Mouse (Mus musculus) midbrain, embryonic 12.5 days (tissue): ENCODE measurements around the gene Ranbp17. TPM values are rescaled to one million over a fixed set of nuclear protein-coding genes. Genes with fewer than 3 reads are reported as not detected.
A peak's percentile ranks its signal among the peaks of the same experiment; 100 is the strongest.

Source experiments
- ATAC-seq: fragments of 200-750 bp; cut with Nextera tagmentation; 2 replicates; pipeline ENCODE4 v1.8.0; 2017; ENCODE audit warnings: low read depth, moderate TSS enrichment, moderate library complexity; ENCODE audit not compliant: low FRiP score
- H3K27ac ChIP-seq: fragments of 300-500 bp; sonication (generic); replicated peaks from 2 replicates; pipeline ENCODE4 v1.5.1; 2016; ENCODE audit warnings: mild to moderate bottlenecking
- H3K27me3 ChIP-seq: fragments of 300-500 bp; sonication (generic); 2 replicates; pipeline ENCODE4 v1.6.1; 2016; ENCODE audit warnings: mild to moderate bottlenecking
- H3K36me3 ChIP-seq: fragments of 300-500 bp; sonication (generic); 2 replicates; pipeline ENCODE4 v1.6.1; 2016
- H3K4me1 ChIP-seq: fragments of 300-500 bp; sonication (generic); 2 replicates; pipeline ENCODE4 v1.6.1; 2016
- H3K4me2 ChIP-seq: fragments of 300-500 bp; sonication (generic); replicated peaks from 2 replicates; pipeline ENCODE4 v1.6.1; 2016; ENCODE audit warnings: mild to moderate bottlenecking, moderate library complexity
- H3K4me3 ChIP-seq: fragments of 300-500 bp; sonication (generic); 2 replicates; pipeline ENCODE4 v1.5.1; 2016; ENCODE audit warnings: mild to moderate bottlenecking
- H3K9ac ChIP-seq: fragments of 300-500 bp; sonication (generic); replicated peaks from 2 replicates; pipeline ENCODE4 v1.6.1; 2016; ENCODE audit warnings: mild to moderate bottlenecking, moderate library complexity
- H3K9me3 ChIP-seq: fragments of 300-500 bp; sonication (generic); 2 replicates; pipeline ENCODE4 v1.6.1; 2016; ENCODE audit warnings: mild to moderate bottlenecking
- WGBS: fragments of 180-500 bp; shearing (Covaris S2); methylation state at CpG from one replicate; pipeline ENCODE4 v1.1.7; 2016; 5-methylcytosine and 5-hydroxymethylcytosine counted together
- polyA plus RNA-seq: library from polyadenylated mRNA; unstranded; fragments of >200 nt; fragmentation: Nextera tagmentation; extraction: Ambion mirVana; gene quantifications from 2 replicates; pipeline ENCODE4 v1.2.1, GENCODE M21; 2016

Gene Ranbp17
- polyA plus RNA-seq, 1 experiment from 2014 or later: 11.0 TPM

DNA sequence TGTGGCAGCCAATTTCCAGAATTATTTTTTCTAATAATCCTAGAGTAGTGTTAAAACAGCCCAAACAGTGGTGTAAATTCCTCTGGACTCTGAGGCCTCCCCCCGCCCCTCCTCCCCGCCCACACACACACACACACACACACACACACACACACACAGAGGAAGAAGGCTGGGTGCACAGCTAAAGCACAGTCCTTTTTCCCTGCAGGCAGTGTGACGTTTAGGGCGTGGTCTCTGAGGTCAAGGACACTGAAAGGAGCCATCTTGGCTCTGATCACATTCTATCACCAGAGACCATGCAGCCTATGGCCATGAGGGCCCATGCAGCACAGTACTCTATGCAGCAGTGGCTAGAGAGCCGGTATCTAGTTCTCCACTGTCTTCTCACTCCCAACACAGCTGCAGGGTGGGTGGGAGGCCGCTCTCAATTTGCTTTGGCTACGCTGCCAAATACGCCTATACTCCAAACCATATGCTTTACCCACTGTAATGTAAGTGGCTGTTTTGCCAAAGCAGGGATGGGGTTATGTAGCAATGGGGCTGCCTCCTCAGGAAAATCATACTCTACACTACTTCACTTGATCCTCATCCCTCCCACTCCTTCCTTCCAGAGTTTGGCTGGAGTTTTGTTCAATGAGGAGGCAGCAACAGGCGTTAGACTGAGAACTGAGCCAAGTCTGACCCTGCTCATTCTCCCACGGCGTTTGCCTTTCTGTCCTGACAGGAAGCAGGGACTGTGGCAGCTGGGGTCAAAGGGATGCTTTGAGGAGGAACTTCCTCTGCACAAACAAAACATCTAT, 291.8 kb downstream of the Ranbp17 start:
- no peak for ATAC-seq
- Histone ChIP-seq H3K4me1 (no peaks in the 10 kb centered on the region), H3K27me3 (no peaks in the 10 kb centered on the region), H3K9me3 (no peaks in the 10 kb centered on the region), H3K36me3 (no peaks in the 10 kb centered on the region), H3K27ac (no peak overlapping the region), H3K4me3 (no peak overlapping the region), H3K9ac (no peak overlapping the region), H3K4me2 (no peak overlapping the region)
- WGBS: 75% methylated on average over 11 of the region's 11 CpGs

DNA sequence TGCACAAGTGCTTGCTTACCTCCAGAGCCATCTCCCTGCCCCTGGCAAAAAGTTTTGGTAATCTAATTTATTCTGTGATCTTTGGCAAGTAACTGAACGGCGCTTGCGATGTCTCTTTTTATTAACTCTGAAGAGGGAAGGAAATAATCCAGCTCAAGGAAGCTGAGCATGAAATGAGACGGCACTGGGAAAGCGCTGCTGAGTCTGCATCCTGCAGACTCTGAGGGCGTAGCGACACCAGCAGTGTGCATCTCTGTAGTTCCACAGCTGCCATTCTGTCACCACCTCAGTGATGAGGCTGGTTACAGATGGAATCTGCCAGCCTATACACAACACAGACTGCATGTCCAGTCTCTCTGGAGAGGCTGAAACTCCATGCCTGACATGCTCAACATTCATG, 292.8 kb downstream of the Ranbp17 start:
- H3K9ac ChIP-seq: no peak overlapping the region
- no peaks in the 10 kb centered on the region for H3K36me3 ChIP-seq
- H3K4me1 ChIP-seq: no peaks in the 10 kb centered on the region
- no peak overlapping the region for H3K27ac ChIP-seq
- no peak overlapping the region for H3K4me3 ChIP-seq
- no peaks in the 10 kb centered on the region for H3K9me3 ChIP-seq
- no peak for ATAC-seq
- no peaks in the 10 kb centered on the region for H3K27me3 ChIP-seq
- 77% methylated on average over 7 of the region's 7 CpGs for WGBS
- H3K4me2 ChIP-seq: no peak overlapping the region

DNA sequence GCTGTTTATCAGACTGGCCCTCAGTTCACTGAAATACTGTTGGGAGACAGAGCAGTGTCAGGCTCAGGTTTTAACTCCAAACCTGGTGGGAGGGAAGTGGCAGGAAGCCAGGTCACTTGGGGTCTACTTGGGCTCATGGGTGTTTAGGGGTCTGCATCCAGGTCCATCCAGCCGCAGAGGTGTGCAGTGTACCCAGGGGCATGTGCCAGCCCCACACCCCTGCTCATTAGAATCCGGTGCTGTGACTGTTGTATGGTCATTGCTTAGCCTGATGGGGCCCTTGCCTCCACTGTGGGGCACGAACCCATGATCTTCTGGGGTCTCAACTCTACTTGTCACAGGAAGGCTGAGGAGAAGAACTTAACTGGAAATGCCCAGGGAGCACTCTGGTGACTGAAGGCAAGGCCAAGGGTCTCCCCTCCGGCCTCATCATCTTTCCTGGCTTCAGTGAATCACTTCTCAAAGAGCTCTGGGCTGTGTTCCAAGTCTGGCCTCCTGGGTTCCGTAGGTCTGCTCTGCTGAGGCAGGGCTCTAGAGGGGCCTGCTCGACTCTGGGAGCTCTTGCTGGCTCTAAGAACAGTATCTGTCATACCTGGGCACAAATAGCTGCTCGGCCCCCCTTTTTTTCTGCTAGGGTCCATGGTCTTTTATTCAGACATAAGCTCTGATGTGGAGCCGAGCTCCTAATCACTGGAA, 296.0 kb downstream of the Ranbp17 start:
- no peak overlapping the region for H3K4me3 ChIP-seq
- no peaks in the 10 kb centered on the region for H3K27me3 ChIP-seq
- no peaks in the 10 kb centered on the region for H3K9me3 ChIP-seq
- H3K27ac ChIP-seq: no peak overlapping the region
- no peak for ATAC-seq
- no peak overlapping the region for H3K9ac ChIP-seq
- H3K4me1 ChIP-seq: no peaks in the 10 kb centered on the region
- no peak overlapping the region for H3K4me2 ChIP-seq
- no peaks in the 10 kb centered on the region for H3K36me3 ChIP-seq
- WGBS: 81% methylated on average over 8 of the region's 8 CpGs

DNA sequence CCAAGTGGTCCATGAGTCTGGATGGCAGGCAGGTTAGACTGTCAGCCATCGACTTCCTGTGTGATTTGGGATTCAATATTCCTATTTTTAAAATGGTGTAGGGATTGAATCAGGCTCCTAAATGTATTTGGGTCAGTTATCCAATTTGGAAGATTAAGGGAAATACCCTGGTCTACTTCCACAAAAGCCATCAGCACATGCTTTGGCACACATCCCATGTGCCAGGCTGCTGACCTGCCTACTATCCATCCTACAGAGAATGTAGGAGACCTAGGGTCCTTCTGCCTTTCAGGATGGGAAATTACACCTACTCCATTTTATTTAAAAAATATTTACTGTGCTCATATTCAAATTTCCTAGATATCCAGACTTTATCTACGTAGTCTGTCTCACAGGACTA, 306.1 kb downstream of the Ranbp17 start:
- no peak overlapping the region for H3K9ac ChIP-seq
- H3K27ac ChIP-seq: no peak overlapping the region
- no peak overlapping the region for H3K4me2 ChIP-seq
- no peak overlapping the region for H3K4me3 ChIP-seq
- H3K4me1 ChIP-seq: peaks cover 20% of the 10 kb centered on the region
- H3K27me3 ChIP-seq: peaks cover 63% of the 10 kb centered on the region
- WGBS: 78% methylated on average over 2 of the region's 2 CpGs
- H3K9me3 ChIP-seq: no peaks in the 10 kb centered on the region
- H3K36me3 ChIP-seq: no peaks in the 10 kb centered on the region
- ATAC-seq: no peak

DNA sequence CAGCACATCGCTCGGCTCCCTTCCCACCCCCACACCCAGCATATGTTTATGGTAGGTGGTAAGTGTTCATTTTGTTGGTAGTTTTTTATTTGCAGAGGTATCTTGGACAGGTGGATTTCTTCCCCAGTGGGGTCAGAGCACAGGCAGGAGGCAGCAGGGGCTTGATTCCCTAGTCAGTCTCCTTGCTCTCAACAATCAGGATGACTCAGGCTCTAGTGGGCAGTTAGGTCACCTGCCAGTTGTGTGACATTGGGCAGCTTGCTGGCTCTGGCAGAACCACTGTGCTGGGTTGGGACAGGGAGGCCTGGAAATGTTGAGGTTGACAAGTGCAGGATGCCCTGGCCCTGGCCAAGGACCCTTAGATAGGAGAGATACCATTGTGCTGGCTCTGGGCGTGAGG, 308.6 kb downstream of the Ranbp17 start:
- H3K27me3 ChIP-seq: peaks cover 88% of the 10 kb centered on the region
- no peaks in the 10 kb centered on the region for H3K36me3 ChIP-seq
- H3K4me2 ChIP-seq: no peak overlapping the region
- H3K27ac ChIP-seq: no peak overlapping the region
- WGBS: 8% methylated on average over 3 of the region's 3 CpGs
- peaks cover 41% of the 10 kb centered on the region for H3K4me1 ChIP-seq
- no peak overlapping the region for H3K4me3 ChIP-seq
- ATAC-seq: no peak
- H3K9ac ChIP-seq: no peak overlapping the region
- no peaks in the 10 kb centered on the region for H3K9me3 ChIP-seq

DNA sequence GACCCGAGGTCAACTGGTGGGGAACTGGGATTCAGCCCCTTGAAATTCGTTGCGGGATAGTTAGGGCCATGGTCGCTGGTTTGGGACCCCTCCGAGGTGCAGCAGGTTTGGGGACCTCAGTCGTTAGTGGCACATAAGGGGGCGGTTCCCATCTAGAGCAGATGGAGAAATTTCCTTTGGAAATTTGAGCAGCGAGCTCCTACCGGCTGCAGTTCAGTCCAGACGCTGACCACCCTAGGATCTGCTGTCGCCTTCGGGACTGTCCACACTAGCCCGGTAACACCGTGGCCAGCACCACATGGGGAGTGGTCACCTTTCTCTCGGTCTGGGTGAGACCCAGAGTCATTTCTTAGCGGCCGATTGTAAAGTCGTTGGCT, 309.2 kb downstream of the Ranbp17 start:
- H3K9me3 ChIP-seq: no peaks in the 10 kb centered on the region
- no peaks in the 10 kb centered on the region for H3K36me3 ChIP-seq
- H3K4me3 ChIP-seq: peak overlapping the region; percentile 39
- H3K27ac ChIP-seq: no peak overlapping the region
- H3K27me3 ChIP-seq: peaks cover 93% of the 10 kb centered on the region
- peak overlapping the region; percentile 53 for H3K4me2 ChIP-seq
- WGBS: under 1% methylated on average over 18 of the region's 18 CpGs
- peaks cover 41% of the 10 kb centered on the region for H3K4me1 ChIP-seq
- no peak for ATAC-seq
- no peak overlapping the region for H3K9ac ChIP-seq

DNA sequence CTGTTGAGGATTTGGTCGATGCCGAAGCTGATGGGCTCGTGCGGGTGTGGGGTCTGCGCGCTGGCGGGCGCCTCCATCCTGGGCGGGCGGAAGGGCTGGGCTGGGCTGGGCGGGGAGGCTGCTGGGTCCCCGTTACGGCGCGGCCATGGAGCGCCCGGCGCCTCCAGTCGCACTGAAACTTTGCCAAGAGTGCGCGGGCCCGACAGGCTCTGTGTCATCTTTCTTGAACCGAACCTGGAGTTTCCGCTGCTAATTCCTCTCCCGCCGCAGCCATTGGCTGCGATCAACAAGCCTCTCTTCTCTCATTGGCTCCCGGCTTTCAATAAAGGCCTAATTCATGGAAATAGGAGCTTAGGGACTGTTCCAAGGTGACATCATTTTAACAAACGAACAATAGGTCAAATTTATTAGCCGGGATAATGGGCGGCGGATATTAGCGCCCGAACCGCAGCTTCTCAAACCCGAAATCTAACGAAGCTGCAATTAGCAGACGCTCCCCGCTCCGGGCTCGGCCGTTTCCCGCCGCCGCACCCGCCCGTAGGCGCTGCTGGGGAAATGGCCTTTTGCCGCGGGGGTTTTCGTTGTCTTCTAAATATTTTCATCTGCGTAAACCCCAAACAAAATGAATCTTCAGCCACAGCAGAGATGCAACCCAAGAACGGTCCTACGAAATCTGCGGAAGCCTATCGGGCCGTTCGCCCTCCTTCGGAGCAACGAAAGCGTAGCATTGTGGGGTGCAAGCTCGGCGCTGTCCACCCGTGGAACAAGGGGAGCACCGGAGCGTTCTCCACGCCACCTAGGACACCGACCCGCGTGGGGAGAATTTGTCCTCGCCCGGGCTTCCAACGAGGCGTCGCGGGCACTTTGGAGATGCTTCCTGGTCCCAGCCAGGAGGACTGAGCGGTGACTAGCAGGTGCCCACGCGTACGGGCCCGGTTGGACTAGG, 309.9 kb downstream of the Ranbp17 start, which contains the start of gene Tlx3:
Tlx3 (minus strand) TSS at position 207 of the 946 bp plus-strand sequence.
- WGBS: under 1% methylated on average over 81 of the region's 81 CpGs
- H3K9ac ChIP-seq: peak within 1 kb of the TSS; percentile 32

DNA sequence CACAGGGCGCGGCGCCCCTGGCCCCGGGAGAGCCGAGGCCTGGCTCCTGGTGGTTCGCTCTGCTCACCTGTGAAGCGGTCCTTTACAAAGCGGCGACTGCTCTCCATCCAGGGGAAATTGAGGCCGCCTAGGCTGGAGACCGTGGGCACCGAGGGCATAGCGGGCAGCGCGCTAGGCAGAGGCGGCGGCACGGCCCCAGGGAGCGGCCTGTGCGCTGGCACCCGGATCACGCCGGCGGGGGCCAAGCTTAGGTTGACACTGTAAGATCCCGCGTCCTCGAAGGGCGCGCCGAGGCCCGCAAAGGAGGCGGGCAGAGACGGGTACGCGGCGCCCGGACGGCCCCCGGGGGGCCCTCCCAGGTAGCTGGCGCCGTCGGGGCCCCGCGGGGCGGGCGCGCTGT, 310.6 kb downstream of the Ranbp17 start:
- peak overlapping the region; percentile 32 for H3K9ac ChIP-seq
- no peak; the same call in 1 of the 2 replicates for ATAC-seq

More for the DNA sequence above, 309.9 kb downstream of the Ranbp17 start, which contains the start of gene Tlx3:
- Histone ChIP-seq H3K9me3 (no peaks in the 10 kb centered on the region), H3K4me2 (peak within 1 kb of the TSS; percentile 53), H3K4me1 (peaks cover 41% of the 10 kb centered on the region), H3K27ac (no peak within 1 kb of the TSS), H3K36me3 (no peaks in the 10 kb centered on the region), H3K4me3 (peak within 1 kb of the TSS; percentile 39), H3K27me3 (peaks cover 98% of the 10 kb centered on the region)
- ATAC-seq: peak; percentile 53

DNA sequence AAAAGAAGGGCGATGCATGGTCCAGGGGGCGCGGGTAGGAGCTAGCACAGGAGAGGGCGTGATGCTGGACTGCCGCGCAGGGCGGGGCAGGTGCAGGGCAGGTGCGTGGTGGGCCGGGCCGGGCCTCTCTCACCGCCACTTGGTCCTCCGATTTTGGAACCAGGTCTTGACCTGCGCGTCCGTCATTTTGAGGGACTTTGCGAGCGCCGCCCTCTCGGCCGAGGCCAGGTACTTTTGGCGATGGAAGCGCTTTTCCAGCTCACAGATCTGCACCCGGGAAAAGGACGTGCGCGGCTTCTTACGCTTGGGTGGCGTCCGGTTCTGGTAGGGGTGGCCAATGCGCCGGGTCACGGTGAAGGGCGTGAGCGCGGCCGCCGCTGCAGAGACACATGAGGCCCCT, 311.2 kb downstream of the Ranbp17 start:
- no peak overlapping the region for H3K27ac ChIP-seq
- peaks cover 98% of the 10 kb centered on the region for H3K27me3 ChIP-seq
- peaks cover 41% of the 10 kb centered on the region for H3K4me1 ChIP-seq
- under 1% methylated on average over 37 of the region's 37 CpGs for WGBS
- peak overlapping the region; percentile 39 for H3K4me3 ChIP-seq
- H3K4me2 ChIP-seq: peak overlapping the region; percentile 53
- H3K36me3 ChIP-seq: no peaks in the 10 kb centered on the region
- no peak overlapping the region for H3K9ac ChIP-seq
- H3K9me3 ChIP-seq: peaks cover 6% of the 10 kb centered on the region; the same call in 1 of the 2 replicates
- no peak for ATAC-seq

More for the DNA sequence above, 310.6 kb downstream of the Ranbp17 start:
- peak overlapping the region; percentile 53 for H3K4me2 ChIP-seq
- WGBS: 1% methylated on average over 46 of the region's 47 CpGs
- no peaks in the 10 kb centered on the region for H3K36me3 ChIP-seq
- no peaks in the 10 kb centered on the region for H3K9me3 ChIP-seq
- peaks cover 98% of the 10 kb centered on the region for H3K27me3 ChIP-seq
- H3K4me3 ChIP-seq: peak overlapping the region; percentile 39
- H3K27ac ChIP-seq: no peak overlapping the region
- H3K4me1 ChIP-seq: peaks cover 41% of the 10 kb centered on the region

DNA sequence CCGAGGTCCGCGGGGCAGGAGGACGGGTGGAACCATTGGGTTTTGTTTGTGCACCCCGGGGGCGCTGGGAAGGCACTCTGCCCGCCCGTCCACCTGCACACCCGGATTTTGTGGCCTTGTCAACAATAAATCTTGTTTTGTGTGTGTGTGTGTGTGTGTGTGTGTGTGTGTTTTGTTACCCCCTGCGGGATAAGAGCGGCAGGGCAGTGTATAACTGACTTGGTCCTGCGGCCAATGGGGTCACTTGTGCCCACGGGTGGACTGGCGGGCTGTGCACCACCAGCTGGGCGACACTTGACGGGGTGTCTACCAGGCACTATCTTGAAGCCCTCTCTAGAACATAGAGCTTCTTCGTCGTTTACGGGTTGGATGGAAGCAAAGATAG, 311.9 kb downstream of the Ranbp17 start:
- no peak; the same call in 1 of the 2 replicates for ATAC-seq
- peak overlapping the region; percentile 37 for H3K9ac ChIP-seq
- no peaks in the 10 kb centered on the region for H3K36me3 ChIP-seq
- H3K27me3 ChIP-seq: peaks cover 99% of the 10 kb centered on the region
- H3K4me1 ChIP-seq: peaks cover 41% of the 10 kb centered on the region
- H3K9me3 ChIP-seq: peaks cover 7% of the 10 kb centered on the region; the same call in 1 of the 2 replicates
- H3K4me3 ChIP-seq: peak overlapping the region; percentile 35
- WGBS: under 1% methylated on average over 19 of the region's 19 CpGs
- H3K4me2 ChIP-seq: peak overlapping the region; percentile 57
- no peak overlapping the region for H3K27ac ChIP-seq

DNA sequence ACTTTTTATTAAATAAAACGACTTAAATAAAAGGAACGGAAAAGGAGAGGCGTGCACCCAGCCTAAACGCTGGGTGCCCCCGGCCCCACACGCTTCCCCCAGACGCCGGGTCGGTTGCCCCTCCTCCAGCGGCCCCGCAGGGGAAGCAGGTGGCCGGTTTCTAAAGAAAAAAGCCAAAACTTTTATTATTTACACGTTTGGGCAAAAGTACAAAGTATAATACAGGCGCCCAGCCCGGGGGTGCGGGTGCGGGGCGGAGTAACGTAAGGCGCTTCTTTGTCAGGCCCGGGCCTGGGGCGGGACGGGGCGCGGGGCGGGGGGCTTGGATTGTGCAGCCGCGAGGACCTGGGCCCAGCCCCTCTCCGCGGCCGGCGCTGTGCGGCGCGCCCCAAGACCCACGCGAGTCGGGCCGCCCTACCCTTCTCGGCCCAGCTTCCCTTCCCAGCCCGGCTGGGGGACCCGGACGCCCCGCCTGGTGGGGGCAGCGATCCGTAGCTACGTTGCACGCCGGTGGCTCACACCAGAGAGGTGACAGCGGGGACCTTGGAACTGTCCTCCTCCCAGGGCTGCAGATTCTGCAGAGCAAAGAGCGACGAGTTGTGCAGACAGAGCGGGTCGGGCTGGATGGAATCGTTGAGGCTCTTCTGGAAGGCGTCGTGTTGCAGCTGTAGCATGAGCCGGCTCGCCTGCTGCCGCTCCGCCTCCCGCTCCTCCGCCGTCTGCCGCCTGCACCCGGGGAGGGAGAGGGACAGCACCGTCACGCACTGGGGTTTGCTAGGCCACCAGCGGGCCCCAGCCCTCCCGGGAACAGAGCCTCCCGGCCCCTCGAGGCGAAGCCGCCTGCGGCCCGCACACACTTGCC, 312.6 kb downstream of the Ranbp17 start:
- Histone ChIP-seq H3K36me3 (no peaks in the 10 kb centered on the region), H3K9me3 (peaks cover 7% of the 10 kb centered on the region; the same call in 1 of the 2 replicates), H3K27me3 (peaks cover 99% of the 10 kb centered on the region), H3K27ac (no peak overlapping the region), H3K9ac (peak overlapping the region; percentile 37), H3K4me2 (peak overlapping the region; percentile 57), H3K4me1 (peaks cover 41% of the 10 kb centered on the region), H3K4me3 (peak overlapping the region; percentile 35)
- WGBS: under 1% methylated on average over 73 of the region's 76 CpGs
- ATAC-seq: peak; percentile 32
